Mouse (Mus musculus): ENCODE measurements around the gene Mon1b.

DNA sequence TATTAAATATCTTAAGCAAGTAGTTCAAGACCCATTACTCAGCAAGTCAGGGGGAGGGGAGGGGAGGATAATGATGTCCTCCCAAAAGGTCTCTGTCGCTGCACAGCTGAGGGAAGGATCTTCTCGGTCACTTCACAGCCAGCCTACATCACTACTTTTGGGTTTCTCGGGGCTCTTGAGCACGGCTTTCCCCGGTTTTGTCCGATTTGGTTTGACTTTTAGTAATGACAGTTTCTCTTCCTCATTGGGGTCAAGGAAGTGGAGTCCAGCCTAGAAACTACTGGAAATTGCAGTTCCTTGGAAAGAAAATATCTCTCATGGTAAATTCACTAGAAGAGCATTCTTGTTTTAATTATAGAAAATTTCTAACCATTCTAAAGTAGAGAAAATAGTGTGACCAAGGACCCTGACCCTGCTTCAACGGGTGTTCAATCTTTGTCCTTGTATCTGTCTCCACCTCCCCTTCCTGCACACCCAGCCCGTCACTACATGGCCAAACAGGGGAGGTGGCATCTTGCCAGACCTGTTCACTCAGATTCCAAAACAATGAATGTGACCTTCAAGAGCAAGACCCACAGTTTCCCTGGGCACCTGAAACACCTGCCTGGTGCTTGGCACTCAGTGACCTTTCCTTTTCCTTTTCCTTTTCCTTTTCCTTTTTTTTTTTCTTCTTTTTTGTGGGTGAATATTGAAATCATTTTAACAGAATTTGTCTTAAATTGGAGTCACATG is 8.3 kb downstream of the Mon1b start:
- no peak for TF ChIP-seq POLR2A (IDR thresholded peaks at IDR 0.05; ENCODE audit: insufficient read depth, low read length)
- TF ChIP-seq CTCF (IDR thresholded peaks at IDR 0.05; ENCODE audit: low read depth, low read length) = no peak
- TF ChIP-seq EP300 (IDR thresholded peaks at IDR 0.05; ENCODE audit: insufficient read depth, low read depth, low read length) = no peak
